Mouse (Mus musculus) heart, adult 8-10 months (tissue): ENCODE data around the gene Slc48a1. TPM values are rescaled to one million over a fixed set of nuclear protein-coding genes. Genes with fewer than 3 reads are reported as not detected.

Experiments
- DNase-seq: peaks from one replicate; pipeline ENCODE4 v3.0.0; 2022; ENCODE audit warnings: low spot score
- total RNA-seq, 4 experiments: library from RNA; stranded (reverse); gene quantifications; 2 replicates each; pipeline ENCODE4 v1.2.4; 2022

The Slc48a1 gene
- 10 to 100 TPM; 63.6 to 76.6 (median 67.9) TPM for total RNA-seq

GRCm38 (mm10) chr15:97778311-97779098 lies at the start of gene Slc48a1:
Gene Slc48a1 (plus strand): TSS chr15:97778520.
- DNase-seq = no peak

- no peak for DNase-seq
Measured at GRCm38 (mm10) chr15:97728804-97729203, 49.5 kb upstream of the Slc48a1 start.

DNA sequence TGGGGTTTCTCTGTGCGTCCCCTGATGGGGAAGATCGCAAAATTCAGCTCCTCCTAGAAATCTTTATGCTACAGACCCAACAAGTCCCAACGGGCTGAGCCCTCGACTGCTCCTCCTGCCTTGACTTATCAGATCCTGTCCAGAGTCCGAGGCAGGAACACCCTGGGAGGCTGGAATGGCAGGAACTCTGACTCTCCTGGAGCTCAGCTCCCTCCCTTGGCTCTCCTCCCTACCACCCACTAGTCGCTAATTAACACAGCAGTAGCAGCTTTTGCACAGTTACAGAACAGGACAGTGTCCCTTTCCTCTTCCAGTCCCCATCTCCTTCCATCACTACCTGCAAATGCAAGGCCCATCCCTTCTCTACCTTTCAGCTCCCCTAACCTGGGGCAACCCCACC lies 48.0 kb upstream of the Slc48a1 start:
- DNase-seq = no peak

GRCm38 (mm10) chr15:97731111-97731510 lies 47.2 kb upstream of the Slc48a1 start, which contains the start of gene Endou:
Gene Endou (minus strand): TSS chr15:97731339.
- no peak for DNase-seq

GRCm38 (mm10) chr15:97731988-97732387 lies 46.3 kb upstream of the Slc48a1 start:
- no peak for DNase-seq

DNA sequence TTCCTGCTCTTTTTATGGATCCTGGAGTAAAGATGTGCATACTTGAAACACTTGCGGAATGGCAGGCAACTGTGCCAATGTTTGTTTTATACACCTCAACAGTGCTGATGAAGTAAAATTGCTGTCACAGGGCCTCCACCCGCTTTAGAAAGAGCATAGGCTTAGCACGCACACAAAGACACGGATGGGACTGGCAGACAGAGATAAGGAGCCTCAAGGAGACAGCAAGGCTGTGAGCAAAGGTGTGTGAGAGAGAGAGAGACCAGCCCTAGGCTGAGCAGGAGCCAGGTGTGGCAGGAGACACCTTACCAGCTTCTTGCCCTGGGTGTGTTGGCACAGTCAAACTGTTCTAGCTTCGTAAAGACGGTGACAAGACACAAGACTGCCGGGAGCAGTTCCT lies 39.4 kb upstream of the Slc48a1 start:
- DNase-seq = no peak

DNA sequence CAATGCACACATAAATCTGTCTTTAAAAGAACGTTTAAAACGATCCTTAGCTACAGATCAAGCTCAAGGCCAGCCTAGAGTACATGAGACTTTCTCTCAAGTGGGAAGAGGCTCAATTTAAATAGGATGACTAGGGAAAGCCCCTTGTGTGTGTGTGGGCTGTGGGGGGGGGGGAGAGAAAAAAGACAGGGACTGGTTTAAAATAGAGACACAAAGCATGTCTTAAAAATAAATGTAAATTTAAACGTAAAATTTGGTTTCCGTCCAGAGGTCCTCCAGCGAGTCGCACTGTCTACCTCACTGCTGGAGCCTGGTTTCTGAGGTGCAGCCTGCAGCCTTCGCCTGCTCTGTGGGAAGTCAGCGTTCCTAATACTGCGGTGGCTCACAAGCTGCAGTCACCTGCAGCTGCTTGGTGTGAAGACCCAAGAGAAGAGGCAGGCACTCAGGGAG lies 38.0 kb upstream of the Slc48a1 start:
- no peak for DNase-seq

DNA sequence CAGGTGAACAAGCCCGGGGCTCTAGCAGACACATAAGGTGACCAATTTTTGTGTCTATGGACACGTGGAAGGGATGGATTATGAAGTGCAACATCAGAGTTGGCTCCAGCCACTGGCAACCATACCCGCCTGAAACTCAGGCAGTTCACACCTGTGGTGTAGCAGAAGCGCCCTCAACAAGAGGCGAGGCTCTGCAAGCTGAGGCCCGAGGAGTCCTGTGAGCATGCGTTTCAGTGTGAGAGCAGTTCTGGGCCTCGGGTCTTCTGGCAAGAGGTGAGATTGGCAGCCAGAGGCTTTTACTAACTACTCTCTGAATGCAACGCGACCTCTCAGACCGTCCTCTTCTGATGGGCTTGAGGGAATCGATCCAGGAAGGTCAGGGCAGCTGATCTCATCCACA lies 36.7 kb upstream of the Slc48a1 start:
- DNase-seq = no peak

- DNase-seq = no peak
Measured at GRCm38 (mm10) chr15:97742074-97742473, 36.2 kb upstream of the Slc48a1 start.

DNA sequence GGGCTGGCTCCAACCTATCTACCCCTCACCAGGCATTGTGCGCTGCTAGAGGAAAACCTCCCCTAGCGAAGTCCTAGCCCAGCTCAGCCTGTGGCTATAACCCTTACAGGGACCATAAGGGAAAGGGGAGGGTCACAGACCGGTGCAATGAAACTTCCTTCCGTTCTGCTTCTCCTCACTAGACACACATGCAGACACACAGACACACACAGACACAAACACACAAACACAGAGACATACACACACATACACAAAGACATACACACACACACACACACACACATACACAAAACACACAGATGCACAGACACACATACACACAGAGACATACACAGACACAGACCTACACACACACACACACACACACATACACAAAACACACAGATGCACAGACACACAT lies 35.7 kb upstream of the Slc48a1 start:
- DNase-seq = no peak

DNA sequence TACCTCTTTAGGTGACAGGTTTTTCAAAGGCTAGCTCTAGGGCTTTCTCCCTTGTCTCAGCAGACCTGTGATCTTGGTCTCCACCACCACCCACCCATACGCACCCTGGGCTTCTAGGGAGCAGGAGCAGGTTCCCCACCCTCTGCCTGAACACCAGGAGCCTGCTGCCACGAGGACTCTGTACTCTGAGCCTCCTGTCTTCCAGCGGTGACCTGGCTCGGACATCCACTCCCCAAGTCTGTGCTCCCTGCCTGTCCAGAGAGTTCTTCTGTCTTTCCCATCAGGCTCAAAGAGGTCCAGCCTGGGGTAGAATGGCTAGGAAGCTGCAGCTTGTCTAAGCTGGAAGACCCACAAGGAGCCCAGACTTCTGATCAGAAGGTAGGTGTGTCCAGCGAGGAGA lies 35.1 kb upstream of the Slc48a1 start:
- DNase-seq = no peak

GRCm38 (mm10) chr15:97743961-97744525 lies 34.3 kb upstream of the Slc48a1 start:
- no peak for DNase-seq

DNA sequence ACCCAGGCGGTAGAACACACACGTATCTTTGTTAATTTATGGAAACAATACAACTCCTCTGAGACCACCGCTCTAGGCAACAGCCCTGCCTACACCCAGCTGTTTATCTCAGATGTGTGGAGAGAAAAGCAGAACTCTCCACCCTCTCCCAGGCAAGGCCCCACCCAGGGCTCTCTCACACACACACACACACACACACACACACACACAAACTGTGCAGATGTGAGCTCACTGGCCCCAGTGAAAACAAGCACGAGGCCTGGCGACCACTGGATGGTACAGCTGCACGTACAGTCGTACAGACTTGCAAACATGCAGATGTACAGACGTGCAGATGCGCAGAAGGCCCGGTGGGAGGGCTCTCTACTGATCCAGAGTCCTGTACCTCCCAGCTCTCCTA lies 33.4 kb upstream of the Slc48a1 start:
- DNase-seq = no peak

DNA sequence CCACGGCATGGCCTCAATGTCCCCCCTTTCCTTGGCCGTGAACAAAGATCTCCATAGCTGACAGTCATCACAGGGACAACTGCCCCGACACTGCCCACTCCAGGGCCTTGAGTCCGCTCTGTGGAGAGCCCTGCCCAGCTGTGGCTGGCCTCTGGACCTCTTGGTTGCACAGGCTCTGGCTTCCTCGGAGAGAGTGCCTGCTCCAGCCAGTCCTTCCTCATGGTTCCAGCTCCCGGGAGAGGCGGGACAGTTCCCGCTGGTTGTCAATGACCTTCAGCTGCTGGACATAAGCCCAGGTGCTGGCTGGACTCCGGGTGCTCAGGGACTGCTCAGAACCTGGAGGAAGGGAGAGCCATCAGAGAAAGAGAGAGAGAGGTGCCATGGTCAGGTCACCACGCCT lies 33.0 kb upstream of the Slc48a1 start:
- DNase-seq = peak; percentile 75

GRCm38 (mm10) chr15:97746278-97746677 lies 32.0 kb upstream of the Slc48a1 start:
- DNase-seq = no peak

DNA sequence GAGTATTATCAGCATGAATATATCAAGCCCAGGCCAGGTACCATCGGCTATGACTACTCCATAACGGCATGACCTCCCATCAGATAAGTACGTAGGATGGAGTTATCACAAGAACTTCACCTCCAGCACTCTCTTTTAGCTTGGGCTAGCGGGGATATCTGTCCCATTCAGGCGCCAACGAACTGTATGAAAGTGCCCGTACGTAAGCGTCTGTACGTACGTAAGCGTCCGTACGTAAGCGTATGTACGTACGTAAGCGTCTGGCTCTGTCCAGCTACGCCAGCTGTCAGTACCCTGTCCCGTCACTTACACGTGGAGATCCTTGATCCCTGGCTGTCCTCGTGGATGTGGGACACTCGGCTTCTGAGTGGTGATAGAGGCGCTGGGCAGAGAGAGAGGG lies 31.6 kb upstream of the Slc48a1 start:
- DNase-seq = no peak

- DNase-seq = no peak
Measured at GRCm38 (mm10) chr15:97747486-97747885, 30.8 kb upstream of the Slc48a1 start.

DNA sequence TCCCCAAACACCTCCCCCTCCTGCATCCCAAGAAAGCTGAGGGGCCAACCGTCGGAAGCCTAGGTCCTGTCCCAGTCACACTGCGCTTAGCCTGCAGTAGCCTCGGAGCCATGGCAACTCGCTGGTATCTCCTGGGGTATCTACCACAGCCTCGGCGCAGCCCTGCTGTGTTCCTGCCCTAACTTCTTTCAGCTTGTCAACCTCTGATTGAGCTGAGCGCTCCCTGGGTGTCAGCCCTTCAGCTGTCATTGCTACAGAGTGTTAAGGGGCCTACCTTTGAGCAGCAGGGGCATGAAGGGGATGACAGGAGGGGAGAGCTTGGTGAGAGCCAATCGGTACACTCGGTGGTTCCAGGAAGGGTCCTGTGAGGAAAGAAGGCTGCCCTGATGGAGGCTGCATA lies 30.0 kb upstream of the Slc48a1 start:
- DNase-seq = no peak

GRCm38 (mm10) chr15:97748964-97749363 lies 29.4 kb upstream of the Slc48a1 start:
- no peak for DNase-seq

DNA sequence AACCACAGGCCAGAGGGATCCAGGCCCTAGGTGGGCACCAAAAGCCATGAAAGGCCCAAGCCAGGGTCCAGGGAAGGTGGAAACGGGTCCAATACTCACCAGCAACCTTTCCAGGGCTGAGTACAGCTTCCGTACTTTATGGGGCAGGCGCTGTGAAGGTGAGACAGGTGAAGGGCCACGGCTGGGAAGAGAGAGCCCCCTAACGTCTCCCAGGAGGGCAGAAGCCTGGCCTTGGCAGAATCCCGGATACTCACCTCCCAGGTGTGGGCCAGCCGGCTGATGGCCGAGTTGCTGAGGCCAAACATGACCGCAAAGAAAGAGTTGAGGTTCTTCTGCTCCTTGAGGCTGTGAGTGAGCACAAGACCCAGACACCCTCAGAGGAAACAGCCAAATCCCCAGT lies 28.9 kb upstream of the Slc48a1 start:
- no peak for DNase-seq

DNA sequence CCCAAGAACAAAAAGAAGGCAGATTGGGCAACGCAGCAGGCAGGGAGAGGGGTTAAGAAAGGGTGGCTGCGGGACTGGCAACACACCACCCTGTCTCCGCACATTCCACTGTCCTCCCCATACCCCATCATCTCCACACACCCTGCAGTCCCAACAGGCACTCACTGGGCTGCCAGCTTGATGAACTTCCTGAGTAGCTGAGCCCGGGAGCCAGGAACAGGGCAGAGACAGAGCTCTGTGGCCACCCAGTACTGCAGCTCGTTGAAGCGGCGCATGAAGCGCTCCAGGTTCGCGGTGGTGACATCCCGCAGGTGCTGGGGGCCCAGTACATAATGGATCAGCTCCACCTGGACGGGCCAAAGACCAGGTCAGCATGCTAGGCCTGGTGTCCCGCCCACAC lies 28.5 kb upstream of the Slc48a1 start:
- DNase-seq = no peak

GRCm38 (mm10) chr15:97750697-97751096 lies 27.6 kb upstream of the Slc48a1 start:
- DNase-seq = no peak

DNA sequence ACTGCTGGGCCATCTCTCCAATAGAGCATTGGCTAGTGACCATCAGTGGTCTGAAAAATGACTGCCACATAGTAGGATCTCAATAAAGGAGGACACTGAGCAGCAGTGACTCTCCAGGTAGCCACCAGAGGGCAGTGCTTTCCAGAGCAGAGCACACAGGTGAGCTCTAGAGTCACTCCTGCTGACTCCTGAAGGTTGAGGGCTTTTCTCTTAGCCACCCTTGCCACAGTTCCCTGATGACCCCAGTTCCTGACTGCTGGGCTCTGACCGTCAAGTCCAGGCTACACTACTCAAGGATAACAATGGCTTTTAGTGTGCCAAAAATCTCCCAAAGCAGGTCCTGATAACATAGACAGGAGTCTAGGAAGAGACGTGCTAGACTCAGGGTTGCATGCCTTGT lies 26.6 kb upstream of the Slc48a1 start:
- no peak for DNase-seq
